Mouse (Mus musculus): Measurements from ENCODE around the gene Tbc1d14. TPM values are rescaled to one million over a fixed set of nuclear protein-coding genes. Genes with fewer than 3 reads are reported as not detected.

Gene Tbc1d14
- polyA plus RNA-seq, 1 experiment from 2014 or later, result 30.7 TPM

DNA sequence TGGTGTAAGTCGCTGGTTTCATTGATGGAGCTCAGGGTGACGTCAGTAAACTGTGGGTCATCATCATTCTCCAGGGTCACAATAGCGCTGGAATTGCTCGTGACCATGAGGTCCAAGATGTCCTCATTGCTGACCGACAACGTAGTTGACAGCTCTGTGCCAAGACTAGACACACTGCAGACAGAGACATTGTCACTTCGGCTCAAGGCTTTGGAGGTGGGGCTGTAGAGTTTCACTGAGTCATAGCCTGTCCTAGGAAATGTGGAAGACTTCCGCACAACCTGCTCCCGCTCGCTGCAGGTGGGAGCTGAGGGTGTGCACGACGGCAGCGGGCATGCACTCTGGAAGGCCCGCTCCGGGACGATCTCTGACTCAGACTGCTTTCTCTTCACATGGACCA, 21.7 kb downstream of the Tbc1d14 start:
- Histone ChIP-seq H3K9me3 (ENCODE audit: control insufficient read depth, low read length) (no peaks in the 10 kb centered on the region), H3K27me3 (replicated peaks; ENCODE audit: control insufficient read depth, insufficient read depth, low read length) (no peaks in the 10 kb centered on the region), H3K9ac (ENCODE audit: low read depth, low read length) (no peak overlapping the region), H3K4me3 (ENCODE audit: low read length) (no peak overlapping the region), H3K36me3 (ENCODE audit: control insufficient read depth, insufficient read depth, low read length) (no peaks in the 10 kb centered on the region; the same call in 1 of the 2 replicates), H3K27ac (ENCODE audit: low read length) (no peak overlapping the region), H3K4me2 (ENCODE audit: low read depth, low read length) (no peak overlapping the region), H3K4me1 (ENCODE audit: control insufficient read depth, insufficient read depth, low read length) (peaks cover 25% of the 10 kb centered on the region)
- WGBS, result 90% methylated on average over 16 of the region's 16 CpGs
- ATAC-seq, result no peak

DNA sequence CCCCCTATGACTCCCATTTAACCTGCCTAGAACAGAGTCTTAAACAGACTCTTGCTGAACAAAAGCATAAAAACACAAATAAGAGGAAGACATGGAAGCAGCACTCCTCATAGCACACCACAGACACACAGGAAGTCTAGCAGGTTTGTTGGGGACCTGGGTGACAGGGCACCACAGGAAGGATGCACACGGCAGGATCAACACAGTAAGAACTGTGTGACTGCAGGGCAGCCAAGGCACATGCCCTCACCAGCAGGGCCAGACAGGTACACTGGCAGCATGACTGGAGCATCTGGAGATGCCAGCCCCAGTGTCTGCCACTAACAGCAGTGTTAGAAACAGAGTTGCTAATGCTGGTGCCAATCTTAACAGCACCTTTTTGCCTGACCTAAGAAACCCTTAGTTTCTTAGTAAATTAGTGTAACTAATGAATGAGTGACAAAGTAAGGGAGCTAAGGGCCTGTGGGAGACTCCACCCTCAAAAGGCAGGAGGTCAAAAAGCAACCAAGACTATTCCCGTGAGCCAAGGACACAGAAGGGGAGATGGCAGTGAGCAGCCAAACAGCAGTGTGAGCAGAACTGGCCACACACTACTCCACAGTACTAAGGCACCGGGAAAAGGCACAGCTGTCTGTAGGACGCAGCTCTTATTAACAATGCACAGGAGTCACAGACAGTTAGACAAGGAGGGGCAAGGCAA, 22.4 kb downstream of the Tbc1d14 start:
- H3K4me1 ChIP-seq (ENCODE audit: control insufficient read depth, insufficient read depth, low read length), result peaks cover 22% of the 10 kb centered on the region
- no peak overlapping the region for H3K4me2 ChIP-seq (ENCODE audit: low read depth, low read length)
- H3K9ac ChIP-seq (ENCODE audit: low read depth, low read length), result no peak overlapping the region
- H3K27ac ChIP-seq (ENCODE audit: low read length), result no peak overlapping the region
- 75% methylated on average over 4 of the region's 4 CpGs for WGBS
- no peaks in the 10 kb centered on the region for H3K9me3 ChIP-seq (ENCODE audit: control insufficient read depth, low read length)
- H3K4me3 ChIP-seq (ENCODE audit: low read length), result no peak overlapping the region
- no peak for ATAC-seq
- H3K27me3 ChIP-seq (replicated peaks; ENCODE audit: control insufficient read depth, insufficient read depth, low read length), result no peaks in the 10 kb centered on the region
- no peaks in the 10 kb centered on the region; the same call in 1 of the 2 replicates for H3K36me3 ChIP-seq (ENCODE audit: control insufficient read depth, insufficient read depth, low read length)

DNA sequence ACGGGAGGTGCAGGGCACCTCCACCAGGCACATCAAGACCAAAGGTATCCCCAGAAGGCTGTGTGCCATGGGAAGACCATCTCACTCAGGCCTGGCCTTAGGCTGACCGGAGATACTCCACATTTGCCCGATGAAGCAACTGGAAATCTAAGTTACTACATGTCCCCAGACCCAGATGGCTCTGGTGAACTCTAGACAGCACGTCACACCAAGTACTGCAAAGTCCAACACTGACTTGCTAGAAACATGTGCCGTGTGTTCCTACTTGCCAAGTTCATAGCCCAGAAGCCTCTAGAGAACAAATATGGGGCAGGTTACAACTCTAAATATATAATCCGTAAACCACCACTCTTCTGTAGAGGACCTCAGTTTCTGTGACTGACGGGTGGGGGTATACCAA, 23.0 kb downstream of the Tbc1d14 start:
- Histone ChIP-seq H3K4me2 (ENCODE audit: low read depth, low read length) (no peak overlapping the region), H3K4me1 (ENCODE audit: control insufficient read depth, insufficient read depth, low read length) (peaks cover 18% of the 10 kb centered on the region), H3K9me3 (ENCODE audit: control insufficient read depth, low read length) (no peaks in the 10 kb centered on the region), H3K27ac (ENCODE audit: low read length) (no peak overlapping the region), H3K27me3 (replicated peaks; ENCODE audit: control insufficient read depth, insufficient read depth, low read length) (no peaks in the 10 kb centered on the region), H3K4me3 (ENCODE audit: low read length) (no peak overlapping the region), H3K9ac (ENCODE audit: low read depth, low read length) (no peak overlapping the region), H3K36me3 (ENCODE audit: control insufficient read depth, insufficient read depth, low read length) (no peaks in the 10 kb centered on the region; the same call in 1 of the 2 replicates)
- WGBS, result 92% methylated on average over 7 of the region's 7 CpGs
- no peak for ATAC-seq

DNA sequence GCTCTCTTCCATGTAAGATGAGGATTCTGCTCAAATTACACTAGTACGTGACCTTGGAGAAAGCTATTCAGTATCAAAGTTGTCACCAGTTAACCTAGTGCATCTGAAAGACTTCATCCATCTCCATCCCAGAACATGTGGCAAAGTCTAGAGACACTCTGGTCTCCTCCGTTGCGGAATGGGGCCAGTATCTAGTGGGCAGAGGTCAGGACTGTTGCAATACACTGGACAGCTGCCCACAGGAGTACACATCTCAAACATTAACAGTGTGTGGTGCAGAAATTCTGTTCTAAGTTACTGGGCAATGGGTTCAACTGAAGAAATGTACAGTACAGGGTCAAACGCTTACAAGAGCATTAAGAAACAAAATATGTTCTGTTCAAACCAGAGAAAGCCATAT, 25.0 kb downstream of the Tbc1d14 start:
- H3K9ac ChIP-seq (ENCODE audit: low read depth, low read length), result no peak overlapping the region

DNA sequence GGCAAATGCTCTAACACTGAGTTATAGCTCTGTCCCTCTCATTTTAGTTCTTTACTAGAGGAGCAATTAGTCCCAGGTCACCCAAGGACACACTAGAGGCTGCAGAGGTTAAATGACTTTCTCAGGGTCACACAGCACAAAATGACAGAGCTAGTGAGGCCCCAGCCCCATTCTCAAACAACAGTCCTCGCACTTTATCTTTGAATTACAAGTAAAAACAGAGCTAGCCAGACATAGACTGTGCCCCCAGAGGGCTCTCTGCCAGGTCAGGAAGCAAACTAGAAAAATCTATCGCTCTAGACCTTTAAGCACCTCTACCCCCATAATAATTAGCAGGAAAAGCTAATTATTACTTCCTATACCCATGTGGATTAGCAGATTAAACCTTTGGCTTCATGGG, 25.4 kb downstream of the Tbc1d14 start:
- Histone ChIP-seq H3K9me3 (ENCODE audit: control insufficient read depth, low read length) (no peaks in the 10 kb centered on the region), H3K4me3 (ENCODE audit: low read length) (no peak overlapping the region), H3K4me2 (ENCODE audit: low read depth, low read length) (no peak overlapping the region), H3K36me3 (ENCODE audit: control insufficient read depth, insufficient read depth, low read length) (no peaks in the 10 kb centered on the region; the same call in 1 of the 2 replicates), H3K4me1 (ENCODE audit: control insufficient read depth, insufficient read depth, low read length) (0 out of 2 replicates have a peak, but pooled peaks cover 4% of the 10 kb centered on the region), H3K9ac (ENCODE audit: low read depth, low read length) (no peak overlapping the region), H3K27ac (ENCODE audit: low read length) (no peak overlapping the region), H3K27me3 (replicated peaks; ENCODE audit: control insufficient read depth, insufficient read depth, low read length) (no peaks in the 10 kb centered on the region)
- no peak for ATAC-seq
- WGBS, result 47% methylated on average over 2 of the region's 2 CpGs

More for the DNA sequence above, 25.0 kb downstream of the Tbc1d14 start:
- 0 out of 2 replicates have a peak, but pooled peaks cover 4% of the 10 kb centered on the region for H3K4me1 ChIP-seq (ENCODE audit: control insufficient read depth, insufficient read depth, low read length)
- H3K9me3 ChIP-seq (ENCODE audit: control insufficient read depth, low read length), result no peaks in the 10 kb centered on the region
- no peaks in the 10 kb centered on the region for H3K27me3 ChIP-seq (replicated peaks; ENCODE audit: control insufficient read depth, insufficient read depth, low read length)
- H3K36me3 ChIP-seq (ENCODE audit: control insufficient read depth, insufficient read depth, low read length), result no peaks in the 10 kb centered on the region; the same call in 1 of the 2 replicates
- H3K27ac ChIP-seq (ENCODE audit: low read length), result no peak overlapping the region
- H3K4me2 ChIP-seq (ENCODE audit: low read depth, low read length), result no peak overlapping the region
- 79% methylated on average over 4 of the region's 4 CpGs for WGBS
- ATAC-seq, result no peak
- no peak overlapping the region for H3K4me3 ChIP-seq (ENCODE audit: low read length)

- Histone ChIP-seq H3K27me3 (replicated peaks; ENCODE audit: control insufficient read depth, insufficient read depth, low read length) (no peaks in the 10 kb centered on the region), H3K4me2 (ENCODE audit: low read depth, low read length) (no peak overlapping the region), H3K36me3 (ENCODE audit: control insufficient read depth, insufficient read depth, low read length) (no peaks in the 10 kb centered on the region; the same call in 1 of the 2 replicates), H3K4me1 (ENCODE audit: control insufficient read depth, insufficient read depth, low read length) (peaks cover 9% of the 10 kb centered on the region), H3K4me3 (ENCODE audit: low read length) (no peak overlapping the region), H3K27ac (ENCODE audit: low read length) (no peak overlapping the region), H3K9ac (ENCODE audit: low read depth, low read length) (no peak overlapping the region), H3K9me3 (ENCODE audit: control insufficient read depth, low read length) (no peaks in the 10 kb centered on the region)
- ATAC-seq, result no peak
- 80% methylated on average over 9 of the region's 9 CpGs for WGBS
Observed at GRCm38 (mm10) chr5:36564530-36564929, 28.5 kb downstream of the Tbc1d14 start.

DNA sequence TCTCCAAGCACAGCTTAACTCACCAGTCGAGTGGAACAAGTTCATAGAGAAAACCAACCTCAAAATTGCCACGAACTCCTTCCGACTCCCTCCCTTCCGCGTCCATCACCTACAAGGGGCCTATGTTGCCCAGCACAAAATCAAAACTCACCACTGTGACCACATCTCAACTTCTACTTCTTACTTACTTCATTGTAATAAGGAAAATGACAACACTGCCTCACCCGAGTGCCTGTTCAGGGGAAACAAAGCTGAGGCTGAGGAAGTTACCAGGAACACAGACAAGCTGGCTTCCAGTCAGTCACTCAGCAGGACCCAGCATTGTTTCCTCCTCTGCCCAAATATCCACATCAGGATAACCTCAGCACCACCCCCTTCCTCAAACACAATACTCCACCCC, 29.3 kb downstream of the Tbc1d14 start:
- Histone ChIP-seq H3K4me3 (ENCODE audit: low read length) (no peak overlapping the region), H3K36me3 (ENCODE audit: control insufficient read depth, insufficient read depth, low read length) (no peaks in the 10 kb centered on the region; the same call in 1 of the 2 replicates), H3K27me3 (replicated peaks; ENCODE audit: control insufficient read depth, insufficient read depth, low read length) (no peaks in the 10 kb centered on the region), H3K4me2 (ENCODE audit: low read depth, low read length) (no peak overlapping the region), H3K9ac (ENCODE audit: low read depth, low read length) (no peak overlapping the region), H3K9me3 (ENCODE audit: control insufficient read depth, low read length) (no peaks in the 10 kb centered on the region), H3K27ac (ENCODE audit: low read length) (no peak overlapping the region), H3K4me1 (ENCODE audit: control insufficient read depth, insufficient read depth, low read length) (peaks cover 13% of the 10 kb centered on the region)
- ATAC-seq, result no peak
- 90% methylated on average over 6 of the region's 6 CpGs for WGBS

DNA sequence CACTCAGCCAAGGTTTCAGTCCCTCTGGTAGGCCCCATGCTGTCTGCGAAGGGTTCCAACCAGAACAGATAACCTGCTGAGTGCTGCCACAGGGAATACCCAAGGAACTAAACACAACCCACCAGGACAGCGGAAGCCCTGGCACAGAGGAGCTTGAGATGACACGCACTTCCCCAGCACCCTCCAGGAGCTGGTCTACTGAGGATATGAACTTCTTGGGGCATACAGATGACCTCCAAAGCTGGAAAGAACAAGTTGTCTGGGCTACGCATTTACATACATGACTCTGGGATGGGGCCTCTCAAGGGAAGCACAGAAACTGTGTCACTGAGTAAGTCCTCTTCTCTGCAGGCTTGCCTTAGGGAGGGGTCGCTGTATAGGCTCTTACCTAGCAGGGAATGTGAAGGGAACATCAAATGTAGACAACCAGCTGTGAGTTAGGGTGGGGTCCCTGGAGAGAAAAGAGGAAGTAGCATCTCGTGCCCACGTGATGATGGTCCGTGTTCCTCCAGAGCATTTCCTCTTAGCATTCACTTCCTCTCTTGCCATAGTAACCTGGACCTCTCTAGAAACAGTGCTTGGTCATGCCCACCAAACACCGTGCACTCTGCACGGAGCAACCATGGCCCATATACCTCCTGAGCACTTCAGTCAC, 30.2 kb downstream of the Tbc1d14 start:
- no peak for ATAC-seq
- no peaks in the 10 kb centered on the region; the same call in 1 of the 2 replicates for H3K36me3 ChIP-seq (ENCODE audit: control insufficient read depth, insufficient read depth, low read length)
- H3K4me2 ChIP-seq (ENCODE audit: low read depth, low read length), result no peak overlapping the region
- 84% methylated on average over 10 of the region's 10 CpGs for WGBS
- no peaks in the 10 kb centered on the region for H3K9me3 ChIP-seq (ENCODE audit: control insufficient read depth, low read length)
- H3K27ac ChIP-seq (ENCODE audit: low read length), result peak overlapping the region; percentile 8; the same call in 1 of the 2 replicates
- no peak overlapping the region for H3K4me3 ChIP-seq (ENCODE audit: low read length)
- H3K9ac ChIP-seq (ENCODE audit: low read depth, low read length), result no peak overlapping the region
- peaks cover 14% of the 10 kb centered on the region for H3K4me1 ChIP-seq (ENCODE audit: control insufficient read depth, insufficient read depth, low read length)
- H3K27me3 ChIP-seq (replicated peaks; ENCODE audit: control insufficient read depth, insufficient read depth, low read length), result no peaks in the 10 kb centered on the region

GRCm38 (mm10) chr5:36561509-36561908, 31.6 kb downstream of the Tbc1d14 start:
- H3K27ac ChIP-seq (ENCODE audit: low read length), result no peak overlapping the region
- no peak overlapping the region for H3K4me3 ChIP-seq (ENCODE audit: low read length)
- ATAC-seq, result no peak
- WGBS, result 87% methylated on average over 4 of the region's 4 CpGs
- no peaks in the 10 kb centered on the region for H3K9me3 ChIP-seq (ENCODE audit: control insufficient read depth, low read length)
- no peak overlapping the region for H3K9ac ChIP-seq (ENCODE audit: low read depth, low read length)
- no peaks in the 10 kb centered on the region for H3K27me3 ChIP-seq (replicated peaks; ENCODE audit: control insufficient read depth, insufficient read depth, low read length)
- H3K36me3 ChIP-seq (ENCODE audit: control insufficient read depth, insufficient read depth, low read length), result no peaks in the 10 kb centered on the region
- no peak overlapping the region for H3K4me2 ChIP-seq (ENCODE audit: low read depth, low read length)
- peaks cover 17% of the 10 kb centered on the region for H3K4me1 ChIP-seq (ENCODE audit: control insufficient read depth, insufficient read depth, low read length)

Data from intestine, embryonic 16.5 days (tissue).